In the genomic region with DNA sequence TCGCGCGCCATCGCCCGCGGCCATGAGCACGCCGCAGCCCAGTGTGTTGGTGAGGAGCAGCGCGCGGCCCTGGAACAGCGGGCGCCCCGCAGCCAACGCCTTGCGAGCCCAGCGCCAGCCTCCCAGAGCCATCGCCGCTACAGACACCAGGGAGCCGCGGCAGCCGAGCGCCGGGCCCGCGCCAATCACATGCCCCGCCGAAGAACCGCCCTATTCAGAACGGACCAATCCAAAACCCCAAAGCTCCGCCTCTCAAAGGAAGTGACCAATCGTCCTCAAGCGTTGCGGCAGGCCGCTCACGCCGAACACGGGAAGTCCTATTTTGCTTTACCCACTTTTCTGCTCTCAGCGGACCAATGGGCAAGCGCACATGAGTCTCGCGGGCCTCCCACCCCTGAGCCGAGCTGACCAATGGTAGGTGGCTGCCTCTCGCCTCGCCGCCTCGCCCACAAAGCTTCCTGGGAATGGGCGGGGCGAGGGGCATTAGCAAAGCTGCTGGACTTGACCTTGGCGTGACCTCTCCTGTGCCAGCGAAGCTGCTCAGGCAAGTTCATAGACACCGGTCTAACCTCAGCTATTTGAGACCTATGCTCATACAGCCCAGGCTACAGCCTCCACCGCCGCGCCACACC, we compare ENCODE assay signal across 8 mouse cellular contexts. TPM values are rescaled to one million over a fixed set of nuclear protein-coding genes. Genes with fewer than 3 reads are reported as not detected.
DNase-seq lines count a peak whose midpoint lies in the region; ATAC-seq lines count a peak whose summit lies in the region.

A gene (minus strand): TSS at position 172 of the 632 bp plus-strand sequence.

- H3K27me3 ChIP-seq in intestine, embryonic 14.5 days (replicated peaks; ENCODE audit: control insufficient read depth, insufficient read depth, low read length) = no peaks in the 10 kb centered on the region

- ATAC-seq in intestine, embryonic 14.5 days (replicated peaks; ENCODE audit: low FRiP score, low TSS enrichment, low read depth) = peak; percentile 91

- H3K36me3 ChIP-seq in intestine, embryonic 14.5 days (ENCODE audit: control insufficient read depth, insufficient read depth, low read length) = peaks cover 35% of the 10 kb centered on the region

- H3K9me3 ChIP-seq in intestine, embryonic 14.5 days (ENCODE audit: control insufficient read depth, low read length) = no peaks in the 10 kb centered on the region

- peak within 1 kb of the TSS; percentile 69 for H3K27ac ChIP-seq in intestine, embryonic 14.5 days (ENCODE audit: low read depth)

- peak within 1 kb of the TSS; percentile 65 for H3K4me3 ChIP-seq in intestine, embryonic 14.5 days (ENCODE audit: low read depth, low read length)

- intact Hi-C loops in left cerebral cortex, postnatal 14 days (cut with DNase I) = no loop called here

- H3K4me1 ChIP-seq in intestine, embryonic 14.5 days (replicated peaks; ENCODE audit: control insufficient read depth, insufficient read depth, low read length) = peaks cover 21% of the 10 kb centered on the region

- WGBS in intestine, embryonic 14.5 days = 1% methylated on average over 54 of the region's 55 CpGs

- peak within 1 kb of the TSS; percentile 97 for H3K4me2 ChIP-seq in intestine, embryonic 14.5 days (ENCODE audit: low read length)

- peak; percentile 84 to 85 for DNase-seq in adrenal gland, adult 18-20 months (ENCODE audit: low spot score in 2 of 2)
- peak; percentile 98 for DNase-seq in embryo, embryonic 11 days
- peak; percentile 98 for DNase-seq in gastrocnemius, postnatal 25 days
- DNase-seq in intestine, embryonic 14.5 days (ENCODE audit: low spot score) = peak; percentile 91
- peak; percentile 97 to 99 for DNase-seq in left cerebral cortex, postnatal 14 days (ENCODE audit: low spot score in 2 of 2)
- DNase-seq in mesoderm, embryonic 11.5 days (ENCODE audit: low read depth, low spot score) = peak; percentile 99
- peak; percentile 96 to 98 for DNase-seq in right cerebral cortex, postnatal 36 days (ENCODE audit: low spot score in 2 of 2)
- DNase-seq in yolk sac, embryonic 10.5 days (ENCODE audit: low spot score) = peak; percentile 99

- H3K9ac ChIP-seq in intestine, embryonic 14.5 days (ENCODE audit: low read length) = peak within 1 kb of the TSS; percentile 71

RNA-seq across cellular contexts. Expression of the gene that starts here (rescaled TPM):
- total RNA-seq in adrenal gland, adult 18-20 months (2021) = 100 to 1,000 TPM in 1 of 2 experiments, 10 to 100 TPM in 1; 94.9 to 120 TPM
- total RNA-seq in gastrocnemius, postnatal 25 days (2021) = 10 to 100 TPM; 19.6 to 25.6 TPM
- 58.6 and 59.9 TPM in 2 replicates for polyA plus RNA-seq in intestine, embryonic 14.5 days (2014; fragmentation: Nextera tagmentation; extraction: Ambion mirVana)
- 10 to 100 TPM; 36.3 to 36.5 TPM for total RNA-seq in left cerebral cortex, postnatal 14 days (2021)

Comparison
In these comparisons a context has a peak if more than half of its experiments do, and no peak if none do; other contexts are left out.
1. Peak in every context shown above with its lines: DNase-seq, ATAC-seq, H3K4me3 ChIP-seq and H3K27ac ChIP-seq.